Mouse (Mus musculus) G1E (cell line): ENCODE measurements around the gene Gm10401. TPM values are rescaled to one million over a fixed set of nuclear protein-coding genes. Genes with fewer than 3 reads are reported as not detected.

Experiments
- ATAC-seq: 2 replicates; pipeline ENCODE4 v1.8.0; 2016; ENCODE audit warnings: mild to moderate bottlenecking; ENCODE audit not compliant: insufficient number of reproducible peaks, poor library complexity, low FRiP score, severe bottlenecking; ENCODE audit errors: extremely low read depth
- DNase-seq: peaks from one replicate; pipeline ENCODE4 v3.0.0; 2012; ENCODE audit warnings: low spot score
- H3K27me3 ChIP-seq: 2 replicates; pipeline ENCODE4 v1.6.1; 2012; ENCODE audit warnings: mild to moderate bottlenecking, low read length, inconsistent platforms; ENCODE audit not compliant: insufficient read depth
- H3K36me3 ChIP-seq: replicated peaks from 2 replicates; pipeline ENCODE3; 2012; ENCODE audit warnings: mild to moderate bottlenecking, inconsistent platforms
- H3K4me1 ChIP-seq: 2 replicates; pipeline ENCODE4 v1.6.1; 2012; ENCODE audit warnings: low read depth, low read length, inconsistent platforms, mixed read lengths; ENCODE audit not compliant: insufficient read depth
- H3K4me3 ChIP-seq: 2 replicates; pipeline ENCODE4 v1.5.1; 2012; ENCODE audit warnings: low read depth, mild to moderate bottlenecking, inconsistent platforms, low read length, moderate library complexity, mixed read lengths
- H3K9me3 ChIP-seq: replicated peaks from 2 replicates; pipeline ENCODE4 v1.6.1; 2012; ENCODE audit warnings: inconsistent platforms
- CTCF ChIP-seq: IDR thresholded peaks from 2 replicates; pipeline ENCODE4 v1.5.1; 2012; ENCODE audit warnings: low read depth, low read length, inconsistent platforms, mixed read lengths
- GATA1 ChIP-seq: IDR thresholded peaks from 2 replicates; pipeline ENCODE4 v1.6.1; 2012; ENCODE audit warnings: borderline replicate concordance, low read length, inconsistent platforms, mixed read lengths
- GATA2 ChIP-seq: IDR thresholded peaks from 2 replicates; pipeline ENCODE4 v1.6.1; 2012; ENCODE audit warnings: low read depth, low read length, inconsistent platforms, borderline replicate concordance
- POLR2AphosphoS5 ChIP-seq: IDR thresholded peaks from 2 replicates; pipeline ENCODE4 v1.6.1; 2012; ENCODE audit warnings: low read depth, low read length, inconsistent platforms; ENCODE audit not compliant: insufficient replicate concordance
- TAL1 ChIP-seq: conservative IDR thresholded peaks from 2 replicates; pipeline ENCODE4 v1.6.1; 2012; ENCODE audit warnings: low read depth, low read length, inconsistent platforms, mixed read lengths
- polyA plus RNA-seq: library from polyadenylated mRNA; stranded (reverse); fragments of >175 nt; gene quantifications from 2 replicates; pipeline ENCODE4 v1.2.3, GENCODE M21; 2012
- total RNA-seq, 2 experiments: library from RNA; stranded (forward) in 1 of 2; stranded (reverse) in 1 of 2; fragments of 200-1000 nt in 1 of 2; fragments of >200 nt in 1 of 2; fragmentation: Nextera tagmentation in 1 of 2; gene quantifications; 2 replicates each; pipeline ENCODE4 v1.2.3; 2014 to 2017

Gene Gm10401
- total RNA-seq (2014; fragmentation: Nextera tagmentation) (not detected in 2 replicates), total RNA-seq (2017) (0.46 and 0.49 TPM in 2 replicates), polyA plus RNA-seq (not detected in 2 replicates)

GRCm38 (mm10) chr5:115098195-115098594 lies at the start of gene Gm10401:
TSS of gene Gm10401 (minus strand) at chr5:115098295.
- DNase-seq (no peak), ATAC-seq (no peak)
- TF ChIP-seq TAL1: no peak
- no peak for TF ChIP-seq CTCF
- TF ChIP-seq POLR2AphosphoS5: no peak
- no peak for TF ChIP-seq GATA1
- TF ChIP-seq GATA2: no peak
- Histone ChIP-seq H3K4me3 (no peak within 1 kb of the TSS), H3K36me3 (peaks cover 96% of the 10 kb centered on the region), H3K4me1 (peaks cover 14% of the 10 kb centered on the region), H3K9me3 (no peaks in the 10 kb centered on the region), H3K27me3 (no peaks in the 10 kb centered on the region)

DNA sequence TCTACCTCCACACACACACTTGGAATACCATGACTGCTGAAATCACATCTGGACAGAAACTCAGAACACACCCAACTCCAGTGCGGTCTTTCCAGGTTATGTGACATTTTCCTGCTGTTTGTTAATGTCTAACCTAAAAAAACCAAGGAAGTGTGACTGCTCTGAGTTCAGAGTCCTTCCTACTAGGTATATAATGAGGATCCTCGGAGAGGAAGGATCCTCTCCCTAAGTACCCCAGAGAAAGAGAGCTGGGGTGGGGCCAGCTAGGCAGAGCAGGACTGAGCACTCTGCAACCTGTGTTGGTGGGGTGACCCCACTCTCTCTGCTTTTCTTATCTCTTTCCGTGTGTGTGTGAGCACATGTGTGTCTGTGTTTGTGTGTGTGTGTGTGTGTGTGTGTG lies 49.3 kb upstream of the Gm10401 start:
- Histone ChIP-seq H3K27me3 (no peaks in the 10 kb centered on the region), H3K4me1 (peaks cover 76% of the 10 kb centered on the region), H3K9me3 (no peaks in the 10 kb centered on the region), H3K36me3 (peaks cover 98% of the 10 kb centered on the region), H3K4me3 (no peak overlapping the region)
- no peak for ATAC-seq
- DNase-seq: no peak
- TF ChIP-seq TAL1: no peak
- no peak for TF ChIP-seq GATA2
- TF ChIP-seq POLR2AphosphoS5: no peak
- no peak for TF ChIP-seq GATA1
- TF ChIP-seq CTCF: no peak

DNA sequence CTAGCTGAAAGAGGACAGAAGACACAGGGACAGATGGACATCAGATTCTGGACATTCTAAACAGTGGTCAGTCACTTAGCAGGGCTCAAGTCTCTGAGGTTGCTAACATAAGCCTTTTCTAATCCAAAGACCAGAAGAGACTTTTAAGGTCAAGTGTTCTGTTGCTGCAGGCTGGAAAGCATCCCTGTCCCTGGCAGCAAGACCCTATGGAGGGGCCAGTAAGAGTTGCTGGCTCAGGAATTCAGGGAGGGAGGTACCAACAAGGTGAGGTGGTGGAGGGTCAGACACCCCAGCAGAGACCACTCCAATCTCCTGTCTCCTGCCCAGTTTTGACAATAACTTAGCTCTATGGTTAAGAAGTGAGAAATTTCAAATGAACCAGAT lies 48.6 kb upstream of the Gm10401 start:
- DNase-seq (no peak), ATAC-seq (no peak)
- TF ChIP-seq CTCF (no peak), GATA1 (no peak), GATA2 (no peak), TAL1 (no peak), POLR2AphosphoS5 (no peak)
- Histone ChIP-seq H3K4me3 (no peak overlapping the region), H3K9me3 (no peaks in the 10 kb centered on the region), H3K27me3 (no peaks in the 10 kb centered on the region), H3K4me1 (peaks cover 73% of the 10 kb centered on the region), H3K36me3 (peaks cover 97% of the 10 kb centered on the region)

- DNase-seq: no peak
- Histone ChIP-seq H3K4me1 (peaks cover 67% of the 10 kb centered on the region), H3K27me3 (no peaks in the 10 kb centered on the region), H3K9me3 (no peaks in the 10 kb centered on the region), H3K4me3 (no peak overlapping the region), H3K36me3 (peaks cover 95% of the 10 kb centered on the region)
- TF ChIP-seq GATA2 (no peak), CTCF (no peak), POLR2AphosphoS5 (no peak), GATA1 (no peak), TAL1 (no peak)
- no peak for ATAC-seq
These were observed 48.1 kb upstream of the Gm10401 start for GRCm38 (mm10) chr5:115145976-115146746.

DNA sequence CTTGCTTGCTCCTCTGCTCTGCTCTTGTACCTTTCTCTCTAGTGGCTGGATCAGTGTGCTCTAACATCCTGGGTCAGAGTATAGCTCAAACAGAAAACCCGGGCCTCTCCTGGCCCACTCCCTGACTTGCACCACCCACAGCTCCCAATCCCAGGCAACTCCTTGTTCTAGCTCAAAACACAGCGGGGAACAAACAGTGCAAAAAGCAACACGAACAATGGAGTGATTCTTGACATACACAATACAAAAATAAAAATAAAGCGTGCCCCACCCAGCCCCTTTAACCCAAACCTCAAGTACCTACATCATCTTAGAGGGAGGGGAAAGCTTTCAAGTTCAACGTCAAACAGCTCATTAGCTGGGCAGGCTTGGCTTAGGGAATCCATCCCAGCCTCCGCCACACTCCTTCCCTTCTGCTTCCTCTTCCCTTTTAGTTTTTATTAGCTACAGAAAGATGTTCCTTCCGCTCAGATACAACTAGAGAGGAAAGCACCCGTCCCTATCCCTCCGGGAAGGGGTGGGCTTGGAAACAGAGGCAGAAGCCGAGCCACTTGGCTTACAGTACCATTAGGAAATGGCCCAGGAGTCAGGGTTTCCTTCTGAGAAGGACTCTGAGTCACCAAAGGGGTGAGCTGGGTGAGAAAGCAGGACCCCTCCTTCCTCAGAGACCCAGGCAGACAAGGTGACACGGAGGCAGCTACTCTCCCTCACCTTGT lies 47.3 kb upstream of the Gm10401 start:
- no peaks in the 10 kb centered on the region for H3K27me3 ChIP-seq
- ATAC-seq (no peak), DNase-seq (no peak)
- H3K36me3 ChIP-seq: peaks cover 88% of the 10 kb centered on the region
- no peak for TF ChIP-seq GATA1
- no peak for TF ChIP-seq CTCF
- no peak for TF ChIP-seq GATA2
- TF ChIP-seq TAL1: no peak
- no peak for TF ChIP-seq POLR2AphosphoS5
- no peak overlapping the region for H3K4me3 ChIP-seq
- peaks cover 59% of the 10 kb centered on the region for H3K4me1 ChIP-seq
- H3K9me3 ChIP-seq: no peaks in the 10 kb centered on the region

- TF ChIP-seq POLR2AphosphoS5: no peak
- no peak for TF ChIP-seq GATA2
- TF ChIP-seq CTCF: no peak
- no peak for TF ChIP-seq TAL1
- Histone ChIP-seq H3K9me3 (no peaks in the 10 kb centered on the region), H3K36me3 (peaks cover 78% of the 10 kb centered on the region), H3K4me1 (peaks cover 51% of the 10 kb centered on the region), H3K27me3 (no peaks in the 10 kb centered on the region), H3K4me3 (no peak overlapping the region)
- DNase-seq (no peak), ATAC-seq (no peak)
These were observed 46.4 kb upstream of the Gm10401 start for GRCm38 (mm10) chr5:115144471-115144870.
